Mouse (Mus musculus) C2C12 (cell line): Measurements from ENCODE around the gene Vegfb.

Experiments
- CEBPB ChIP-seq: IDR thresholded peaks from one replicate; pipeline ENCODE4 v1.6.1; 2011; ENCODE audit warnings: low read depth, mild to moderate bottlenecking, control low read depth, moderate library complexity
- CTCF ChIP-seq: IDR thresholded peaks from one replicate; pipeline ENCODE4 v1.5.1; 2011; ENCODE audit not compliant: control insufficient read depth, insufficient read depth, insufficient read length
- FOSL1 ChIP-seq: IDR thresholded peaks from one replicate; pipeline ENCODE4 v1.8.0; 2011; ENCODE audit warnings: mild to moderate bottlenecking, low read length; ENCODE audit not compliant: poor library complexity, insufficient read depth, severe bottlenecking
- MAX ChIP-seq: IDR thresholded peaks from one replicate; pipeline ENCODE4 v1.6.1; 2011; ENCODE audit warnings: mild to moderate bottlenecking, control low read depth
- MYOD1 ChIP-seq: IDR thresholded peaks from one replicate; pipeline ENCODE4 v1.6.1; 2011; ENCODE audit warnings: low read depth; ENCODE audit not compliant: control insufficient read depth, insufficient read length
- USF1 ChIP-seq: IDR thresholded peaks from one replicate; pipeline ENCODE4 v1.6.1; 2011; ENCODE audit warnings: low read depth, mild to moderate bottlenecking, control low read depth, moderate library complexity

DNA sequence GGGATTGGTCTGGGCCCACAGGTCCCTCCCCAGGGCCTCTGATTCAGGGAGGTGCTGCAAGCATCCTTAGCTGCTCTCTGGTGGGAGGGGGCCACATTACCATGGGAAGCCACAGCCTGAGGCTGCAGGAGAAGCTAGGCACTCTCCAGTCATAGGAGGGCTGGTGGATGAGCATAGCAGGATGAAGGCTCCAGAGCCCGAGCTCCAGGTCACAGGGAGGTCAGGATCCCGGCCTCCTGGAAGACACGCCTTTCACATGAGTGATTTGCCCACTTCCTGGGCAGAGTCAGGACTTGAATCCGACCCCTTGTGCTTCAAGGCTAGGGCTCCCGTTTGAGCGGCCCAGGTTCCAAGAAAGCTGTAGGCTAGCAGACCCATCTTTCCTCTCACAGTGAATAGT, 15.8 kb downstream of the Vegfb start:
- no peak for TF ChIP-seq CTCF
- no peak for TF ChIP-seq MAX
- TF ChIP-seq USF1, result no peak
- no peak for TF ChIP-seq CEBPB
- no peak for TF ChIP-seq FOSL1
- no peak for TF ChIP-seq MYOD1
